Mouse (Mus musculus): ENCODE data around the gene Exd2. TPM values are rescaled to one million over a fixed set of nuclear protein-coding genes. Genes with fewer than 3 reads are reported as not detected.

Gene Exd2
- 33.9 TPM for polyA plus RNA-seq (2014; fragmentation: Illumina TruSeq; extraction: RNeasy Lipid Tissue Mini Kit (QIAGEN cat#74804); ENCODE audit: low read depth, low replicate concordance)

DNA sequence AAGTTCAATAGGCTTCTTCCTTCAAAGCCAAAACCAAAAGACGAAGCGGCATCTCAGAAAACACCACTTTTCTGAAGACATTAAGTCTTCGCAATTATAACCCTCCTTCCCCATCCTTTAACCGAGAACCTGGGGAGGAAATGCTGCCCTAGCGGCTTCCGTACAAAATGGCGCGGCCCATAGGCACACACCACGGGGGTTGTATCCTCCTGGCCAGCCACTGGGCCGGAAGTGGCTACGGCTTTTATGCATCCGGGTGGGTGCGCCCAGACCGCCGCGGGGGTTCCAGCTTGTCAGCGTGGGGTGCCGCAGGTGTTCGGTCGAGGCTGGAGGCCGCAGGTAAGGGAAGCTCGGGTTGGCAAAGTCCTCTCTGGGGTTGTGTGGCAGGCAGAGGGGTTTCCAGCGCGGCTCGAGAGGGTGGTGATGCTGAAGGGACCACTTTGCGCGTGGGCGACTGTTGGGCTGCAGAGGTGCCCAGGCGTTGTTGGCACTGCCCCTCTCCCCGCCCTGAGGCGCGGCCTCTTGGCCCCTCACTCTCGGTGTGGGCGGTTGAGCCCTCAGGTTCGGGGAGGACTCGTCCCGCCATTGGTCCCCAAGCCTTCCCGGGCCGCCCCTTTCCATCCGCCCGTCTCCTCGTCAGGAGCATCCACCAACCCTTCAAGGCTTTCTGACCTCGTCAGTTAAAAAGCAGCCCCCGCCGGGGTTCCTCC lies at the start of gene Exd2:
TSS of gene Exd2 (plus strand) at position 154 of the 710 bp plus-strand sequence.

DNA sequence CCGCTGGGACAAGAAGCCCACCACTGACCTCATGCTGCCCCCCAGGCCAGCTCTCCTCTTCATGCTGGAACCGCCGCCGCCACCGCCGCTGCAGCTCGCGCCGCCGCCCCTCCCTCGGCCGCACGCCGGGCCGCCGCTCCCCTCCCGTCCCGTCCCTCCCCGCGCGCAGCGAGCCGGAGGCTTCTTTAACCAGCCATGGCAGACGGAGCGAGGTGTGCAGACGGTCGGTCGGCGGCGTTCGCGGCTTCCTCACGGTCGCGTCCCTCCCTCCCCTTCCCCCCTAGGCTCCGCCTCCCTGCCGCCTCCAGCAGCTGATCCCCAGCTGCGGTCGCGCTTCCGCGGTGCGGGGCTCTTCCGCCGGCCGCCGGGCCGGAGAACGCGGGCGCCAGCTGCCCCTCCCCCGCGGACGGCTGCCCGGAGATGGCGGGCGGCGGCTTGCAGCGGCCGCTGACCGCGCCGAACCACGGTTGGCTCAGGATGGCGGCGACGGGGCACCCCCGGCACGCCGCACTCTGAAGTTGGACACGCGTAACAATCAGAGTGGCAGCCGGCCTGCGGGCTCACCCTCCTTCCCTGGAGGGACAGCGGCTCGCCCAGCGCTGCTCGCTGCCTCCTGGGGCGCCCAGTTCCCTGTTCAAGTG lies 26.4 kb upstream of the Exd2 start, which contains the start of gene Dcaf5:
TSS of gene Dcaf5 (minus strand) at position 266 of the 641 bp plus-strand sequence.

DNA sequence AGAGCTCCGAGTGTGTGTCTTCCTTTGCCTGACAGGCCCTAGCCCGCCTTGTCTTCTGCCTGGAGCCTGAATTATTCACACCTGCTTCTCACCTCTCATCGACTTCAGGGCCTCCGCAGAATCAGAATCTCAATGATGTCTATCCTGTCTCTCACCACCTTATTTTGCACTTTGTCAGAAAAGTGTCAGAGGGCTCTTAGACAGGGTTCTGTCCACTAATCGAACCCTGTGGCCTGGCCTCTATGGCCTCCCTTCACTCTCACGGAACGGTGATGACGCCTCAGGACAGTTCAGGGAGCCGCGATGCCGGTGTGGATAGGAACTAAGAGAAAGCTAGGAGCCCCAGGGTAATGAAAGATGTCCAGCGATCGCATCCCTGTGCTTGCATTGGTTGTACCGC lies 55.1 kb downstream of the Exd2 start, which contains the start of gene Galnt16:
TSS of gene Galnt16 (plus strand) at position 301 of the 400 bp plus-strand sequence.

Other genes with a start within 250 kb of the Exd2 start
- gene Actn1, start 202.7 kb upstream of the Exd2 start, polyA plus RNA-seq (2014; fragmentation: Illumina TruSeq; extraction: RNeasy Lipid Tissue Mini Kit (QIAGEN cat#74804); ENCODE audit: low read depth, low replicate concordance) = 78.8 TPM
- 21.6 TPM for gene Dcaf5, start 26.5 kb upstream of the Exd2 start, polyA plus RNA-seq (2014; fragmentation: Illumina TruSeq; extraction: RNeasy Lipid Tissue Mini Kit (QIAGEN cat#74804); ENCODE audit: low read depth, low replicate concordance)
- 0.73 TPM for gene Galnt16, start 55.2 kb downstream of the Exd2 start, polyA plus RNA-seq (2014; fragmentation: Illumina TruSeq; extraction: RNeasy Lipid Tissue Mini Kit (QIAGEN cat#74804); ENCODE audit: low read depth, low replicate concordance)
- gene Slc39a9, start 180.8 kb downstream of the Exd2 start, polyA plus RNA-seq (2014; fragmentation: Illumina TruSeq; extraction: RNeasy Lipid Tissue Mini Kit (QIAGEN cat#74804); ENCODE audit: low read depth, low replicate concordance) = 118 TPM
- gene Erh, start 181.2 kb downstream of the Exd2 start, polyA plus RNA-seq (2014; fragmentation: Illumina TruSeq; extraction: RNeasy Lipid Tissue Mini Kit (QIAGEN cat#74804); ENCODE audit: low read depth, low replicate concordance) = 38.6 TPM
- gene Plekhd1, start 229.5 kb downstream of the Exd2 start, polyA plus RNA-seq (2014; fragmentation: Illumina TruSeq; extraction: RNeasy Lipid Tissue Mini Kit (QIAGEN cat#74804); ENCODE audit: low read depth, low replicate concordance) = 1.4 TPM

All from sigmoid colon, adult 10 weeks (tissue).